Mouse (Mus musculus) spleen, postnatal 4 days (tissue): ENCODE results near the gene Fam151a.
"Not testable (repeated sequence)": the region's sequence is repeated elsewhere in the genome, so short reads cannot be mapped to it uniquely, and the experiment has no call there.

ENCODE experiments used
- DNase-seq, 2 experiments: peaks; one replicate each; pipeline ENCODE4 v3.0.0; 2022; ENCODE audit warnings: low spot score in 2 of 2

Gene Fam151a

GRCm38 (mm10) chr4:106776998-106777397 lies 43.3 kb downstream of the Fam151a start:
- DNase-seq: no peak

- no peak for DNase-seq
These were observed 44.6 kb downstream of the Fam151a start for GRCm38 (mm10) chr4:106778116-106778788.

- no peak for DNase-seq
These were observed 46.4 kb downstream of the Fam151a start for GRCm38 (mm10) chr4:106780045-106780444.

DNA sequence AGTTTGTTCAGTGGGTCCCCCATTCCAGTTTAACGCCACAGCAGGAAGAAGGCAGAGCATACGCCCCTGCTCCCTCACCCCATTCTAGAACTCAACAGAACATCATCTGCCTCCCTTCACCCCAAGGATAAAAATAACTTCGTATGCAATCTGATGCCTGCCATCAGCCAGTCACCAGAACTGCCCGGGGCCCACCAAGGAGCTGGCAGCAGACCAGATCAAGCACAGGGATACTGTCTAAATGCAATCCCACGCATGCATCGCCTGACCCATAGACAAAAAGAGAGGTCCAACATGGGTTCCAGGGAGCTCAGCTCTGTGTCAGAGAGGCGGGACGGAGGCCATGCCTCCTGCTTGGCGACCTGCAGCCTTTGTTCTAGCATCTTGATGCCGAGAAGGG lies 49.4 kb downstream of the Fam151a start:
- no peak for DNase-seq

GRCm38 (mm10) chr4:106784806-106785205 lies 51.1 kb downstream of the Fam151a start:
- no peak for DNase-seq

DNA sequence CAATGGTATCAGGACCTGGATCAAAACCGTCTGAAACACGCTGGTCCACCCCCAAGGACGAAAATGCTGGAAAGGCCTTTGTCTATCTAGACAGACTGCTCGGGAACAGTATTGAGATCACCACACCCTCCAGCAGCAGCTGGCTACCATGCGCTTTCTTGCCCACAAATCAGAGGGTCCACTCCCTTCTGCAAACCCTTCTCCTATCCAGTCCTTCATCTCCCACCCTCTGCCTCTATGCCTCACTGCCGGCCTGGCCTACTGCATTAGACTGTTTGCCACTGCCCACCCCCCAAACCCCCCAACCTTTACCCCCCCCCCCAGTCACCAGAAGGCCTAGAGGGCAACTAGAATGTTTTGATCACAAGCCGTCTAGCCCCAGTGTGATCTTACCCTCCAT lies 51.7 kb downstream of the Fam151a start:
- DNase-seq: no peak

DNA sequence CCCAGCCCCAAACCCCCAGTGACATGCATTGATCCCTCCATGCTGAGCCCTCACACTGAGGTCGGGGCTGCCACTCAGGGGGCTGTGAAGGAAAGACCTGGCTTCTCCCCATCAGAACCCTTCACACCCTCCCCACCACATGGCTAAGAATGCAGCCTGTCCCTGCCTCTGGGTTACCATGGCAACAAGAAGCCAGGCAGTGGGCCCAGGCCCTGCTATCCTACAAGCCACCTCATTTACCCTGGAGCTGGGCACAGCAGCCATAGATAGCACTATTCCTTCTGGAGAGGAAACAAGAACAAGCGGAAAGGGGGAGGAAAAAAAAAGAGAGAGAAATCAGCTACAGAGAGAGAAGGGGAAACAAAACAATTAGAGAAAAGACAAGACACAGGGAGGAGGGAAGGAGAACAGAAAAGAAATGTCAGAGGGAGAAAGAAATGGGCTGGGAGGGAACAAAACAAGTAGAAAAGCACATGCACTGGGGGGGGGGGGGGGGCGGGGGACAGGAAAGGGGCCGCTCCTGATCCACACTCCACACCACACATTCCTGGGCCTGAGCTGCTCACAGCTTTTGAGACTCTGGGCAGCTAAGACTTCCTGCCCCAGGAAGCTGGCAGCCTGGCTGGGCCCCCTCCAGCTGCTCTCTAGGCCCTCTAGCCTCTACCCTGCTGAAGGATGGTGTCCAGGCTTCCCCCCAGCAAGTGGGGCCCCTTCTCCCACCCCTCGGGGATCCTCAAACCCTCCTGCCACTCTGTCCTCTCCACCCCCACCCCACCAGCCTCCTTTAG lies 52.3 kb downstream of the Fam151a start:
- no peak for DNase-seq

DNA sequence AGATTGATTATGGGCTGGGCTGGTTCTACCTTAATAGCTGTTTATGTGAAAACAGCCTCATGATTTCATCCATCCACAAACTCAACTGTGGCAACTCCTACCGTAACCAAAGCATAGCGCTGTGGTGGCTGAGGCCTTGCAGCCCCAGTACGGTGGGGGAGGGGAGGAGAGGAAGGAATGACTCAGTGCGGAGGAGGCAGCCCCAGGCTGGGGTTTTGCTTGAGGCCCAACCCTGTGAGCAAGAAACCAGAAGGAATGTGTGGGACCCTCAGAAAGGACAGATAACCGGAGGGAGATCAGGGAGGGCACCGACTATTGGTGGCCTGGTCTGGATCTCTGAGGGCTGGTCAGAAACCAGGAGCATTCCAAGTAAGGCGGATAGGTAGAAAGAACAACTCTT lies 54.1 kb downstream of the Fam151a start:
- DNase-seq: peak in 1 of 2 experiments; percentile 38

DNA sequence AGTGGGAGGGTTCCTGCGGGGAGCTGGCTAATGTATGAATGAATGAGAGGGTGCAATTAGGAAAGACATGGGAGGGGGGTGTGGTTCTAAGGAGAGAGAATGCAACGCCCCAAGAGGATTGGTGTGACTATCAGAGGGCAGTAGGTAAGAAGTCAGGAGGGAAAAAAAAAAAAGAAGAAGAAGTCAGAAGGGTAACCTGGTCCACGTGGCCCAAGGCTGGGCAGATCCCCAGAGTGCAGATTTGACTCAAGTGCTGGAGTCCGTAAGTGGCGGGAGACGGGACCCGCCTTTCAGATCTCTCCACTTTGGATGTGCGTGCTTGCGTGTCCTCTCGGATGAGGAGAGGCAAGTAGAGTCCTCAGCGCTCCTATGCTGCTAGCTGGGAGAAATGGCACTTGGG lies 54.9 kb downstream of the Fam151a start:
- no peak for DNase-seq

- no peak for DNase-seq
These were observed 56.0 kb downstream of the Fam151a start for GRCm38 (mm10) chr4:106789705-106790104.

DNA sequence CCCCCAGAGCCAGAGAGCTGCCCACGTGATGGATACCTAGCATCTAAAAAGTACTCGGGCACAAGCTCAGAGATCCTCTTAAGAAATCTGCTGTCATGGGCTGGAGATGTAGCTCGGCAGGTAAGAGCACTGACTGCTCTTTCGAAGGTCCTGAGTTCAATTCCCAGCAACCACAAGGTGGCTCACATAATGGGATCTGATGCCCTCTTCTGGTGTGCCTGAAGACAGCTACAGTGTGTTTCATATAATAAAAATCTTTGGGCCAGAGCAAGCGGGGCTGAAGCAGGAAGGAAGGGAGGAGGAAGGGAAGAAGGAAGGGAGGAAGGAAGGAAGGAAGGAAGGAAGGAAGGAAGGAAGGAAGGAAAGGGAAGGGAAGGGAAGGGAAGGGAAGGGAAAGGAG lies 56.5 kb downstream of the Fam151a start:
- not testable (repeated sequence) for DNase-seq

GRCm38 (mm10) chr4:106790938-106791337 lies 57.2 kb downstream of the Fam151a start:
- DNase-seq: no peak

DNA sequence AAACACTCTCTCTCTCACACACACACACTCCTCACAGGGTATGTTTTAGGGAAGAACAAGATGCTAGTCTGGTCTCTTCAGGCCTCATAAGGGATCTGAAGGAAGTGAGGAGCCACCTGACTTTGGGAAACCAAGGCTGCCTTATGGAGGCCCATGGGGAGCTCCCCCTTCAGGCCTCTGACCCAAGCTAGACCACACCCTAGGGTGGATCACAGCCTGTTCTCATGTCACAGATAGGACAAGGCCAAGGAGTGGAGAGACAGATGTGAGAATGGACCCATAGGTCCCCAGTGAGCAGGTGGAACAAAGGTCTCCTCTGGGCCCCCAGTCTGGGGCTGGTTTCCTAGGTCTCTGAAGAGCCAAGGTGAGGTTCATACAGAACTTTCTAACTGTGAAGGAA lies 58.6 kb downstream of the Fam151a start:
- DNase-seq: no peak

DNA sequence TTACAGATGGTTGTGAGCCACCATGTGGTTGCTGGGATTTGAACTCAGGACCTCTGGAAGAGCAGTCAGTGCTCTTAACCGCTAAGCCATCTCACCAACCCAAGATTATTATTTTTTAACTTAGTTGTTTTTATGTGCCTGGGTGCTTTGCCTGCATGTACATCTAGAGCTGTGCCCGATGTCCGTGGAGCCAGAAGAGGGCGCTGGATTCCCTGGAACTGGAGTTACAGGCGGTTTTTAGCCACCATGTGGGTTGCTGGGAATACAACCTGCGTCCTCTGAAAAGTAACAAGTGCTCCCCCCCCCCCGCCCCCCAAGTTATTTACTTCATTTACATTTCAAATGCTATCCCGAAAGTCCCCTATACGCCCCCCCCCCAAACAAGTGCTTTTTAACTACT lies 60.1 kb downstream of the Fam151a start:
- DNase-seq: not testable (repeated sequence)

DNA sequence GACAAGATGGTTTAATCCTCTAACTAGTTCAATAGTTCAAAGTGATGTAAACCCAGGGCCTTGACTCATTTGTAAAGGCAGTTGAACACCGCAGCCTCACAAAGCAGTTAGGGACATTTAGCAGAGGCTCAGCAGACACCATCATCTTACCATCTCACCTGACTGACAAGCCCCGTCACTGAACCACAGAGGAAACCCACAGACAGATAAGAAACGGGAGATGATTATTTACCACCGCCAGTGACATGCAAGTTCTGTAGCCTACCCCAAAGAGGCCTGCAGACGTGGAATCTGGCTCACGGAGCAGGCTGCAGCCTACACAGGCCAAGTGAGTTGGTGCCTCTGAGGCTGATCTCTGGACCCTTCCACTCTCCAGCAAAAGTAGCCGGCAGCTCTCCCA lies 60.6 kb downstream of the Fam151a start:
- no peak for DNase-seq

DNA sequence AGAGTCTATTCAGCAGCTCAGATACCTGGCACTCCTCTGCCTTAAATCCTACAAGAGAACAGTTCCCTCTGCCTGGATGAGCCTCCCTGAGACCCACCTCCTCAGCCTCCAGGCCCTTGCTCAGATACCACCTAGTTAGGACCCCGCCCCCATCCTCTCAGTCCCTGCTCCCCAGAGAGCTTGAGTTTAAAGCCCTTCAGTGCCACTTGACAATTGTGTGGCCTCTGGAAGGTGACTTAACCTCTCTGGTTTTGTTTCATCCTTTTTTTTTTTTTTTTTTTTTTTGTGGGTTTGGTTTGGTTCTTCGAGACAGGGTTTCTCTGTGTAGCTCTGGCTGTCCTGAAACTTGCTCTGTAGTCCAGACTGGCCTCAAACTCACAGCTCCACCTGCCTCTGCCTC lies 61.6 kb downstream of the Fam151a start:
- no peak for DNase-seq
